Mouse (Mus musculus): ENCODE measurements around the gene Cklf. TPM values are rescaled to one million over a fixed set of nuclear protein-coding genes. Genes with fewer than 3 reads are reported as not detected.
A peak's percentile ranks its signal among the peaks of the same experiment; 100 is the strongest.

Cklf gene
- polyA plus RNA-seq, 1 experiment = 11.4 TPM

DNA sequence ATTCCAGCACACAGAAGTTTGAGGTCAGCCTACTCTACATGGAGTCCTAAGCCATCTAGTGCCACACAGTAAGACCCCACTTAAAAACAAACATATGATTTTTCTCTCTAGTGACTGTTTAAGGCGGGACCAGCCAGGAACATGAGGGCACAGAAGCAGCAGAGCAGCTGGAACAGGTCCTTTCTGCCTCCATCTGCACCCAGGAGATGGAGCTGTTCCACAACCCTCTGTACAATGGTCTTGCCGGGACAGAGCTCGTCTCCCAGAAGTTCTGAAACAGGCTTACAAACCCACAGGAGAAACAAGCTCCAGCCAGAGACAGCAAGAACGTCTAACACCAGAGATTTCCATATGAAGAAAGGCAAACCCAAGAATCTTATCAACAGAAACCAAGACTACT, 62.6 kb downstream of the Cklf start:
- Histone ChIP-seq H3K4me1 (ENCODE audit: control insufficient read depth, insufficient read depth, low read length) (no peaks in the 10 kb centered on the region), H3K4me3 (ENCODE audit: insufficient read depth, low read length) (no peak overlapping the region), H3K27ac (ENCODE audit: insufficient read depth, low read length) (no peak overlapping the region)
- TF ChIP-seq CTCF (IDR thresholded peaks at IDR 0.05; ENCODE audit: extremely low read depth, insufficient read depth, low read length) (peak; percentile 56), POLR2A (IDR thresholded peaks at IDR 0.05; ENCODE audit: extremely low read depth, insufficient read depth, low read length) (no peak)

Other genes with a start within 250 kb of the Cklf start
- gene Cdh5, start 149.2 kb upstream of the Cklf start, polyA plus RNA-seq (2012; rRNA removed) = 11.7 and 11.8 TPM in 2 replicates
- 24.7 and 25.0 TPM in 2 replicates for gene Bean1, start 80.4 kb upstream of the Cklf start, polyA plus RNA-seq (2012; rRNA removed)
- gene Tk2, start 2.3 kb upstream of the Cklf start, polyA plus RNA-seq (2012; rRNA removed) = 46.7 and 48.6 TPM in 2 replicates
- gene Cmtm2a, start 42.3 kb downstream of the Cklf start, polyA plus RNA-seq (2012; rRNA removed) = not detected in 2 replicates
- not detected in 2 replicates for gene Gm45711, start 59.2 kb downstream of the Cklf start, polyA plus RNA-seq (2012; rRNA removed)
- gene Cmtm1, start 59.3 kb downstream of the Cklf start, polyA plus RNA-seq (2012; rRNA removed) = not detected in 2 replicates
- gene Gm11020, start 70.7 kb downstream of the Cklf start, polyA plus RNA-seq (2012; rRNA removed) = not detected in 2 replicates
- not detected in 2 replicates for gene Cmtm2b, start 71.4 kb downstream of the Cklf start, polyA plus RNA-seq (2012; rRNA removed)
- 19.8 and 20.4 TPM in 2 replicates for gene Cmtm3, start 88.5 kb downstream of the Cklf start, polyA plus RNA-seq (2012; rRNA removed)
- 45.7 and 46.2 TPM in 2 replicates for gene Cmtm4, start 144.9 kb downstream of the Cklf start, polyA plus RNA-seq (2012; rRNA removed)
- gene Dync1li2, start 192.2 kb downstream of the Cklf start, polyA plus RNA-seq (2012; rRNA removed) = 161 and 170 TPM in 2 replicates

Measured in cortical plate, adult 2 months (tissue).